Mouse (Mus musculus): ENCODE data around the gene Wdr60. TPM values are rescaled to one million over a fixed set of nuclear protein-coding genes. Genes with fewer than 3 reads are reported as not detected.

The Wdr60 gene
- polyA plus RNA-seq, 1 experiment from 2014 or later: 24.7 TPM

DNA sequence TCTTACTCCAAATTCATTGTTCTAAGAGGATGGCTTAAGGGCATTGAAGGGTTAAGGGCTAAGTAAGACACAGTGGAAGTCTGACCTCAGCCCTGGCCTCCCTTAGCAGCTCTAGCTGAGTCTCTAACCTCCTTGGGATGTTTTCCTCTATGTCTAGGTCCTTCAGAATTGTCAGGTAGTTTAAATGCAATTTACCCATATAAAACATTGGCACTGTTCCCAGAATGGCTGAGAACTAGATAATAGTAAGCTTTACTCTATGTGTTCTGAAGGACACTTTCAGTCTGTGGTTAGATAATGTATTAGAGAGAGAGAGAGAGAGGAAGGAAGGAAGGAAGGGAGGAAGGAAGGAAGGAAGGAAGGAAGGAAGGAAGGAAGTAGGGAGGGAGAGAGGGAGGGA is 80.4 kb downstream of the Wdr60 start:
- Histone ChIP-seq H3K27me3 (no peaks in the 10 kb centered on the region), H3K27ac (no peak overlapping the region), H3K9me3 (no peaks in the 10 kb centered on the region), H3K9ac (replicated peaks) (no peak overlapping the region), H3K4me1 (replicated peaks) (no peaks in the 10 kb centered on the region), H3K4me3 (replicated peaks) (no peak overlapping the region), H3K4me2 (no peak overlapping the region), H3K36me3 (no peaks in the 10 kb centered on the region)
- ATAC-seq (ENCODE audit: insufficient number of reproducible peaks, insufficient read depth, low FRiP score, low TSS enrichment, low read depth): no peak

DNA sequence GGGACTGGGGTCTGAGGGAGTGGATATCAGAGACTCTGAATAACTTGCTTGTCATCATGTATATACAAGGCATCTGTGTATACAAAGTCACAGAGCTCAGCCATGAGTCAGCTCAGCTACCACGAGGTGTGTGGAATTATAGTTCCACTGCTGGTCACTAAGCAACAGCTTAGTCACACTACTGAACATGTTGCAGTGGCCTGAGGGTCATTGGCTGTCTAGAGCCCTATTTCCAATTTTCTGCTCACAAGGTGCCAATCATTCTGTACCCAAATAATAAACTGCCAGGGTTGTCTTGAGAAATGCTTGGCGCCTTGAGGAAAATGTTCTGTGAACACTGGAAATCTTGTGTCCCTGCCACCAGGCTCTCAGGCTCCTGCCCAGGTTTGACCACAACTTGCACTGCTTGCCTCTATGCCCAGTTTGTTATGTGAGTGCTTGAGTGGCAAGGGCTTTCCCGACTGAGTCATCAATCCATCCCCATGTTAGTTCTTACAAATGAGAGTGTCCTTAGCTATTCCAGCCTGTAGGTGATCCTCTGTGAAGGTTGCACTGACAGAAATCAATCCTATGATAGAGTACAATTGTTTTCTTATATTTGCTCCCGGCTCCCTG is 81.3 kb downstream of the Wdr60 start:
- H3K36me3 ChIP-seq: no peaks in the 10 kb centered on the region
- 89% methylated on average over 4 of the region's 4 CpGs for WGBS
- no peak overlapping the region for H3K27ac ChIP-seq
- no peak for ATAC-seq (ENCODE audit: insufficient number of reproducible peaks, insufficient read depth, low FRiP score, low TSS enrichment, low read depth)
- H3K4me3 ChIP-seq (replicated peaks): no peak overlapping the region
- H3K27me3 ChIP-seq: no peaks in the 10 kb centered on the region
- H3K4me1 ChIP-seq (replicated peaks): no peaks in the 10 kb centered on the region
- no peak overlapping the region for H3K9ac ChIP-seq (replicated peaks)
- H3K4me2 ChIP-seq: no peak overlapping the region
- H3K9me3 ChIP-seq: no peaks in the 10 kb centered on the region

DNA sequence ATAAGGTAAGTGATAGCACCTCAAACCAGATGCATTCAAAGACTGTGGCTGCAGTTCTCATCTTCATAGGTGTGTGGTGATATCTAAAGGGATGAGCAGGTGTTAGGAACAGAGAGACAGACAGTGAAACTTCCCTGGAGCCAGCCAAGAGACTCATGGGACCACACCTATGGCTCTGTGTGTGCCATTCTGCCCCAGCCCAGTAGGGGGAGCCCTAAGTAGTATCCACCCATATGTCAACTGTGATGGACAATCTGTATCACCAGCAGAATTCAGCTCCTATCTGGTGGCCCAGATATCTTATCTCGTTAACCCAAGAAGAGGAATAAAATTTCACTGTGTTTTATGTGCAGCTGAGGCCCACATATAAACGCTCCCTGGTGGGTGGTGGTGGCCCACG is 85.9 kb downstream of the Wdr60 start:
- Histone ChIP-seq H3K4me2 (no peak overlapping the region), H3K9ac (replicated peaks) (no peak overlapping the region), H3K27me3 (no peaks in the 10 kb centered on the region), H3K9me3 (no peaks in the 10 kb centered on the region), H3K4me1 (replicated peaks) (no peaks in the 10 kb centered on the region), H3K36me3 (no peaks in the 10 kb centered on the region), H3K27ac (no peak overlapping the region), H3K4me3 (replicated peaks) (no peak overlapping the region)
- 88% methylated on average over 3 of the region's 3 CpGs for WGBS
- no peak for ATAC-seq (ENCODE audit: insufficient number of reproducible peaks, insufficient read depth, low FRiP score, low TSS enrichment, low read depth)

DNA sequence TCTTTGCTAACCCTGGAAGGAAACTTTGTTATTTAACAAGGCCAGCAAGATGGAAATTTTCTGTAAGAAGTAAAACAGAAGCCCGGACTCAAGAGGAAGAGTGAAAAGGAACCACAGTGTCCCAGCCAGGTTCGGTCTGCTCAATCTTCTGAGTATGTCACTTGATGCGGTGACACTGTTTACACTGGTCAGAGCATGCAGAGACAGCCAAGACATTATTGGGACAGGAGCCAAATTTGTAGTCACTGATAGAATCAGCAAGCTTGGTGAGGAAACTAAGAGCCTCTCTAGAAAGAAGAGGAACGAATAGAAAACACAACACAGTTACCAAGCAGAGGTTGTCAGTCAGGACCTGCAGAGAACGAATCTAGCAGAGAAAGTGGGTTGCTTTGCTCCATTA is 93.2 kb downstream of the Wdr60 start:
- Histone ChIP-seq H3K4me2 (no peak overlapping the region), H3K36me3 (no peaks in the 10 kb centered on the region), H3K27me3 (no peaks in the 10 kb centered on the region), H3K4me3 (replicated peaks) (no peak overlapping the region), H3K27ac (no peak overlapping the region), H3K9ac (replicated peaks) (no peak overlapping the region), H3K9me3 (no peaks in the 10 kb centered on the region), H3K4me1 (replicated peaks) (no peaks in the 10 kb centered on the region)
- ATAC-seq (ENCODE audit: insufficient number of reproducible peaks, insufficient read depth, low FRiP score, low TSS enrichment, low read depth): no peak
- WGBS: 85% methylated on average over 5 of the region's 5 CpGs

DNA sequence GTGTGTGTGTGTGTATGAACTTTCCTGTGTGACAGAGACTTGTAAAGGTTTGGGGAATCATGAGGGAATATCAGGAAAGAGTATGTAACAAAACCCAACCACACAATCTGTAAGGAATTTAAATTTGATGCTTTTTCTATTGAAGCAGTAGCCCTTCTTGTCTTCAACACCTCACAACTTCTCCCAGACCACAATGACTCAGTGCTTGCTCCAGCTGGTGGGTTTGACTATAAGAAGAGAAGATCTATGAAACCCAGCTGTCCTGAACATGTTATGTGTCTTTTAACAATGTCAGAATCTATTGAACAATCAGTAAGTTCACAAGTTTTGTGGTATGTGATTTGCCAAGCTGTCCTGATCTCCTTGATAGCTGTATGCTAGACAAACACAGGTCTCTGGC is 97.5 kb downstream of the Wdr60 start:
- ATAC-seq (ENCODE audit: insufficient number of reproducible peaks, insufficient read depth, low FRiP score, low TSS enrichment, low read depth): no peak
- no peaks in the 10 kb centered on the region for H3K9me3 ChIP-seq
- H3K27ac ChIP-seq: no peak overlapping the region
- no peak overlapping the region for H3K4me2 ChIP-seq
- H3K27me3 ChIP-seq: no peaks in the 10 kb centered on the region
- no peak overlapping the region for H3K9ac ChIP-seq (replicated peaks)
- no peak overlapping the region for H3K4me3 ChIP-seq (replicated peaks)
- H3K4me1 ChIP-seq (replicated peaks): no peaks in the 10 kb centered on the region
- H3K36me3 ChIP-seq: no peaks in the 10 kb centered on the region

DNA sequence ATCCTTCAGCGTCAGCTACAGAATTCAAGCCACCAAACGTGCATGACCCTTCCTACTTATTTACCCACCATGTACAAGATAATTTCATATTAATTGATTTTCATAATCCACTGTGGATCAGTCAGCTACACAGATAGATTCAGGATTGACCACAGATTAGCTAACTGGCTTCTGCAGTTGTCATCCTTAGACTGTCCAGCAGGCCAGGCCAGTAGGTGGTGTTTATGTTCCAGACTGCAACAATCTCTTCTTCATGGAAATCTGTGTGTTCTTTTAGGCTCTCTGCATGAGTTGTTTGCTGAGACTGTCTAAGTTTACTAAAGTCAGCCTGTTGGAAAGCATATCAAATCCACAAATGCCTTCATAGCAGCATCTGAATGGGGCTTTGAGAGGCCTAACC is 103.1 kb downstream of the Wdr60 start:
- H3K9me3 ChIP-seq: no peaks in the 10 kb centered on the region
- 75% methylated on average over 2 of the region's 2 CpGs for WGBS
- ATAC-seq (ENCODE audit: insufficient number of reproducible peaks, insufficient read depth, low FRiP score, low TSS enrichment, low read depth): no peak
- H3K9ac ChIP-seq (replicated peaks): no peak overlapping the region
- no peak overlapping the region for H3K4me3 ChIP-seq (replicated peaks)
- H3K4me2 ChIP-seq: no peak overlapping the region
- no peaks in the 10 kb centered on the region for H3K27me3 ChIP-seq
- no peaks in the 10 kb centered on the region for H3K36me3 ChIP-seq
- no peaks in the 10 kb centered on the region for H3K4me1 ChIP-seq (replicated peaks)
- no peak overlapping the region for H3K27ac ChIP-seq

DNA sequence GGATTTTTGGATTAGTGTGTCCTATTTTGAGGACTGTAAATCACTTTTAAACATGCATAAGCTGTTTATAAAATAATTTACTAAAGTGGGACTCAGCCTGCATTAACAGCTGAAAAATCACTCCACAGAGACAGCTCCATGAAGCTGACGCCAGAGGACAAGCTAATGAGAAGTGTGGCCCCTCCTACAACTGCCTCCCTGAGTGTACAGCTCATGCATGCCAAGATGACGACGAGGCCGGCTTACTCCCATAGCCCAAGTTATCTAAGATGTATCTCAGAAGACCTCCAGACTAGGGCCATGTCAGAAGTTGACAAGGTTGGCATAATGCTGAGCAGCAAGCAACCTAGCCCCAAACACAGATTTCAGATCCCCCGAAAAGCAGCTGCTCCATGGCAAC is 103.6 kb downstream of the Wdr60 start:
- Histone ChIP-seq H3K4me2 (no peak overlapping the region), H3K4me1 (replicated peaks) (no peaks in the 10 kb centered on the region), H3K9me3 (no peaks in the 10 kb centered on the region), H3K27ac (no peak overlapping the region), H3K36me3 (no peaks in the 10 kb centered on the region), H3K9ac (replicated peaks) (no peak overlapping the region), H3K4me3 (replicated peaks) (no peak overlapping the region), H3K27me3 (no peaks in the 10 kb centered on the region)
- WGBS: 83% methylated on average over 5 of the region's 5 CpGs
- ATAC-seq (ENCODE audit: insufficient number of reproducible peaks, insufficient read depth, low FRiP score, low TSS enrichment, low read depth): no peak

DNA sequence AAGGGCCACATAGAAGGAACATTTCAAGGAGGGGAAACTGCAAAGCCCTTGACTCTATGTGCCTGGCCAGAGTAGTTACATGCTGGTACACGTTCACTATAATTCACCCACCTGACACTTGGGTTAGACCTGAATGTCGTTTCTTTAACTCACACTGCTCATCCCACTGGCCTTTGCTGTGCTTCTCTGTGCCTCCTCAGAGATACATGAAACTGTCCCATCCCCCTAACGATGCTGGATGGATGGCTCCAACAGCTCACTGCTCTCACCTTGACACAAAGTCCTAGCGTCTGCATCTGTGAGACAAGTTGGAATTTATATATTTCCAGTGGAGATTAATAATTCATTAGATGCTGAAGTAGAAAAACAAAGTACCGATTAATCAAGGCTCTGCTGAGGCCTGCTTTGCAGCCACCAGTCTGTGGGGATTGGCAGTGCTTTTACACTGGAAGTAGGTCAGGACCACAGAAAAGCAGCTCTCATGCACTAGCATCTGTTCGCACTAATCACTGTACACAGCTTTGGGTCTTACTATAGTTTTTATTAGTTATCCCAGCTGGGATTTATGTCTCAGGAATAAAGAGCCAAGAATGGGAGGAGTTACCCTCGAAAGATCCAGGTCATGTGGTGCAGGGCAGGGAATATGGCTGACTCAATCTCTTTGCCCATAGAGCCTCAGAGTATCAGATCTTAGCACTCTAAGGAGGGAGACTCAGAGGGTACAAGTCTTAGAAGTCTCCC is 105.9 kb downstream of the Wdr60 start:
- ATAC-seq (ENCODE audit: insufficient number of reproducible peaks, insufficient read depth, low FRiP score, low TSS enrichment, low read depth): no peak
- no peak overlapping the region for H3K27ac ChIP-seq
- no peaks in the 10 kb centered on the region for H3K4me1 ChIP-seq (replicated peaks)
- H3K27me3 ChIP-seq: no peaks in the 10 kb centered on the region
- H3K36me3 ChIP-seq: no peaks in the 10 kb centered on the region
- H3K9ac ChIP-seq (replicated peaks): no peak overlapping the region
- H3K4me2 ChIP-seq: no peak overlapping the region
- no peak overlapping the region for H3K4me3 ChIP-seq (replicated peaks)
- 79% methylated on average over 7 of the region's 7 CpGs for WGBS
- no peaks in the 10 kb centered on the region for H3K9me3 ChIP-seq

Small RNA genes lying within 50 kb of the gene (microRNA-seq; reads per million reads assigned to microRNA genes)
- not detected for gene Gm23190

Other genes starting within 250 kb of the Wdr60 start
- gene Zfp386, start 215.3 kb downstream of the Wdr60 start, polyA plus RNA-seq (2016; fragmentation: Nextera tagmentation; extraction: Ambion mirVana): 59.2 and 60.9 TPM in 2 replicates
- 1.8 and 2.2 TPM in 2 replicates for gene Vipr2, start 185.3 kb downstream of the Wdr60 start, polyA plus RNA-seq (2016; fragmentation: Nextera tagmentation; extraction: Ambion mirVana)
- not detected in 2 replicates for gene Gm11027, start 12.4 kb upstream of the Wdr60 start, polyA plus RNA-seq (2016; fragmentation: Nextera tagmentation; extraction: Ambion mirVana)
- gene Esyt2, start 18.2 kb upstream of the Wdr60 start, polyA plus RNA-seq (2016; fragmentation: Nextera tagmentation; extraction: Ambion mirVana): 19.0 and 21.3 TPM in 2 replicates
- 47.4 and 53.0 TPM in 2 replicates for gene Ncapg2, start 142.4 kb upstream of the Wdr60 start, polyA plus RNA-seq (2016; fragmentation: Nextera tagmentation; extraction: Ambion mirVana)
- 0.19 and 0.25 TPM in 2 replicates for gene Ptprn2, start 222.7 kb upstream of the Wdr60 start, polyA plus RNA-seq (2016; fragmentation: Nextera tagmentation; extraction: Ambion mirVana)